Mouse (Mus musculus) MEL (cell line): Measurements from ENCODE around the gene Ddah1. TPM values are rescaled to one million over a fixed set of nuclear protein-coding genes. Genes with fewer than 3 reads are reported as not detected.

Experiments
- DNase-seq: peaks from one replicate; pipeline ENCODE4 v3.0.0; 2011; ENCODE audit warnings: low read depth, low spot score
- H3K27ac ChIP-seq: 2 replicates; pipeline ENCODE4 v1.5.1; 2012; ENCODE audit warnings: low read depth, mild to moderate bottlenecking, control low read depth, low read length, moderate library complexity; ENCODE audit not compliant: control insufficient read depth
- H3K27me3 ChIP-seq, 2 experiments: fragments of 150-350 bp in 1 of 2; sonication (generic) in 1 of 2; 2 replicates each; pipeline ENCODE4 v1.6.1; 2012; ENCODE audit warnings: low read length in 2 of 2, mild to moderate bottlenecking in 2 of 2, improper control_type of control experiment in 1 of 2, moderate library complexity in 1 of 2; ENCODE audit not compliant: insufficient read depth in 2 of 2, control insufficient read depth in 1 of 2
- H3K36me3 ChIP-seq, 2 experiments: 2 replicates each; pipeline ENCODE4 v1.6.1; 2012 to 2014; ENCODE audit warnings: low read length in 2 of 2, improper control_type of control experiment in 1 of 2, inconsistent platforms in 1 of 2, mild to moderate bottlenecking in 1 of 2; ENCODE audit not compliant: insufficient read depth in 2 of 2, control insufficient read depth in 1 of 2
- H3K4me1 ChIP-seq, 2 experiments: fragments of 150-350 bp in 1 of 2; sonication (generic) in 1 of 2; 2 replicates each; pipeline ENCODE4 v1.6.1; 2012; ENCODE audit warnings: low read length in 2 of 2, improper control_type of control experiment in 1 of 2, mild to moderate bottlenecking in 1 of 2; ENCODE audit not compliant: insufficient read depth in 2 of 2, control insufficient read depth in 1 of 2
- H3K4me3 ChIP-seq, 2 experiments: fragments of 150-350 bp in 1 of 2; sonication (generic) in 1 of 2; 2 replicates each; pipeline ENCODE4 v1.5.1; 2012; ENCODE audit warnings: low read depth in 2 of 2, low read length in 2 of 2, mild to moderate bottlenecking in 2 of 2, moderate library complexity in 2 of 2, control low read depth in 1 of 2, improper control_type of control experiment in 1 of 2; ENCODE audit not compliant: control insufficient read depth in 1 of 2, insufficient read depth in 1 of 2
- H3K79me2 ChIP-seq: 2 replicates; pipeline ENCODE4 v1.6.1; 2012; ENCODE audit warnings: mild to moderate bottlenecking, low read length, moderate library complexity; ENCODE audit not compliant: control insufficient read depth, poor library complexity, insufficient read depth
- H3K9ac ChIP-seq: 2 replicates; pipeline ENCODE4 v1.6.1; 2012; ENCODE audit warnings: low read depth, mild to moderate bottlenecking, control low read depth, low read length, moderate library complexity; ENCODE audit not compliant: control insufficient read depth, poor library complexity, severe bottlenecking
- H3K9me3 ChIP-seq: fragments of 150-350 bp; sonication (generic); replicated peaks from 2 replicates; pipeline ENCODE4 v1.6.1; 2012; ENCODE audit warnings: mild to moderate bottlenecking, low read length, improper control_type of control experiment, moderate library complexity; ENCODE audit not compliant: insufficient read depth
- BHLHE40 ChIP-seq: IDR thresholded peaks from 2 replicates; pipeline ENCODE4 v1.6.1; 2012; ENCODE audit warnings: low read depth, mild to moderate bottlenecking, inconsistent platforms, low read length, improper control_type of control experiment, borderline replicate concordance
- CHD1 ChIP-seq: IDR thresholded peaks from 2 replicates; pipeline ENCODE4 v1.6.1; 2012; ENCODE audit warnings: low read depth, mild to moderate bottlenecking, inconsistent platforms, low read length, improper control_type of control experiment
- CHD2 ChIP-seq: IDR thresholded peaks from 2 replicates; pipeline ENCODE4 v1.6.1; 2011; ENCODE audit warnings: low read length, improper control_type of control experiment
- ELF1 ChIP-seq: IDR thresholded peaks from 2 replicates; pipeline ENCODE4 v1.6.1; 2014; ENCODE audit warnings: low read depth, mild to moderate bottlenecking, inconsistent platforms, low read length, improper control_type of control experiment, moderate library complexity
- EP300 ChIP-seq, 2 experiments: IDR thresholded peaks; 2 replicates each; pipeline ENCODE4 v1.6.1; 2011; ENCODE audit warnings: improper control_type of control experiment in 2 of 2, low read length in 2 of 2, low read depth in 1 of 2, mild to moderate bottlenecking in 1 of 2
- ETS1 ChIP-seq: IDR thresholded peaks from 2 replicates; pipeline ENCODE4 v1.6.1; 2012; ENCODE audit warnings: low read depth, mild to moderate bottlenecking, inconsistent platforms, low read length, improper control_type of control experiment, moderate library complexity
- GABPA ChIP-seq: IDR thresholded peaks from 2 replicates; pipeline ENCODE4 v1.6.1; 2012; ENCODE audit warnings: low read depth, mild to moderate bottlenecking, inconsistent platforms, low read length, improper control_type of control experiment, moderate library complexity
- GATA1 ChIP-seq: IDR thresholded peaks from 2 replicates; pipeline ENCODE4 v1.6.1; 2011; ENCODE audit warnings: low read depth, low read length, improper control_type of control experiment
- HCFC1 ChIP-seq: IDR thresholded peaks from 2 replicates; pipeline ENCODE4 v1.6.1; 2012; ENCODE audit warnings: low read depth, mild to moderate bottlenecking, inconsistent platforms, low read length, improper control_type of control experiment, moderate library complexity
- JUND ChIP-seq: IDR thresholded peaks from 2 replicates; pipeline ENCODE4 v1.6.1; 2011; ENCODE audit warnings: low read depth, mild to moderate bottlenecking, improper control_type of control experiment, low read length
- KAT2A ChIP-seq: conservative IDR thresholded peaks from 2 replicates; pipeline ENCODE4 v1.6.1; 2012; ENCODE audit warnings: low read depth, low read length, improper control_type of control experiment, inconsistent platforms
- MAFK ChIP-seq: IDR thresholded peaks from 2 replicates; pipeline ENCODE4 v1.6.1; 2011; ENCODE audit warnings: low read depth, mild to moderate bottlenecking, low read length, improper control_type of control experiment, borderline replicate concordance
- MAZ ChIP-seq: IDR thresholded peaks from 2 replicates; pipeline ENCODE4 v1.6.1; 2012; ENCODE audit warnings: low read depth, mild to moderate bottlenecking, inconsistent platforms, low read length, improper control_type of control experiment
- MEF2A ChIP-seq: IDR thresholded peaks from 2 replicates; pipeline ENCODE4 v1.6.1; 2014; ENCODE audit warnings: low read depth, mild to moderate bottlenecking, inconsistent platforms, low read length, improper control_type of control experiment; ENCODE audit not compliant: poor library complexity, insufficient replicate concordance, severe bottlenecking; ENCODE audit errors: extremely low read depth
- MYC ChIP-seq: IDR thresholded peaks from 2 replicates; pipeline ENCODE4 v1.6.1; 2011; ENCODE audit warnings: low read depth, mild to moderate bottlenecking, low read length, improper control_type of control experiment, moderate library complexity
- POLR2AphosphoS5 ChIP-seq: IDR thresholded peaks from 2 replicates; pipeline ENCODE4 v1.6.1; 2012; ENCODE audit warnings: low read depth, borderline replicate concordance, mild to moderate bottlenecking, inconsistent platforms, low read length, moderate library complexity, mixed read lengths
- RAD21 ChIP-seq: IDR thresholded peaks from 2 replicates; pipeline ENCODE4 v1.6.1; 2011; ENCODE audit warnings: mild to moderate bottlenecking, low read depth, low read length, improper control_type of control experiment
- SIN3A ChIP-seq: IDR thresholded peaks from 2 replicates; pipeline ENCODE4 v1.6.1; 2012; ENCODE audit warnings: low read length, improper control_type of control experiment, inconsistent platforms
- SMC3 ChIP-seq: IDR thresholded peaks from 2 replicates; pipeline ENCODE4 v1.6.1; 2011; ENCODE audit warnings: low read depth, low read length, improper control_type of control experiment
- TBP ChIP-seq: IDR thresholded peaks from 2 replicates; pipeline ENCODE4 v1.8.0; 2011; ENCODE audit warnings: low read depth, low read length, improper control_type of control experiment
- UBTF ChIP-seq: IDR thresholded peaks from 2 replicates; pipeline ENCODE4 v1.6.1; 2012; ENCODE audit warnings: low read depth, mild to moderate bottlenecking, inconsistent platforms, low read length, improper control_type of control experiment, moderate library complexity, borderline replicate concordance; ENCODE audit not compliant: insufficient read depth
- USF1 ChIP-seq: IDR thresholded peaks from 2 replicates; pipeline ENCODE4 v1.6.1; 2014; ENCODE audit warnings: low read depth, mild to moderate bottlenecking, inconsistent platforms, low read length, improper control_type of control experiment, moderate library complexity
- USF2 ChIP-seq, 2 experiments: IDR thresholded peaks; 2 replicates each; pipeline ENCODE4 v1.6.1; 2011 to 2012; ENCODE audit warnings: improper control_type of control experiment in 2 of 2, low read length in 2 of 2, borderline replicate concordance in 1 of 2, inconsistent platforms in 1 of 2, low read depth in 1 of 2, mild to moderate bottlenecking in 1 of 2; ENCODE audit not compliant: insufficient read depth in 1 of 2
- ZC3H11A ChIP-seq: IDR thresholded peaks from 2 replicates; pipeline ENCODE4 v1.6.1; 2012; ENCODE audit warnings: low read depth, mild to moderate bottlenecking, inconsistent platforms, low read length, improper control_type of control experiment
- ZMIZ1 ChIP-seq: IDR thresholded peaks from 2 replicates; pipeline ENCODE4 v1.6.1; 2012; ENCODE audit warnings: low read depth, mild to moderate bottlenecking, inconsistent platforms, low read length, improper control_type of control experiment, moderate library complexity
- ZNF384 ChIP-seq: IDR thresholded peaks from 2 replicates; pipeline ENCODE4 v1.6.1; 2012; ENCODE audit warnings: low read depth, mild to moderate bottlenecking, inconsistent platforms, low read length, improper control_type of control experiment
- polyA plus RNA-seq, 2 experiments: library from polyadenylated mRNA; stranded (reverse) in 1 of 2; unstranded in 1 of 2; fragments of >175 nt in 1 of 2; fragments of >200 nt in 1 of 2; gene quantifications; 2 replicates each; pipeline versions ENCODE4 v1.2.1 to v1.2.4; 2012; ENCODE audit warnings: low replicate concordance in 2 of 2, low read depth in 1 of 2; ENCODE audit not compliant: insufficient read length in 2 of 2, insufficient read depth in 1 of 2, missing spikeins in 1 of 2
- total RNA-seq: library from RNA; depleted of rRNA; stranded (reverse); fragments of 300-350 nt; gene quantifications from 2 replicates; pipeline ENCODE4 v1.2.3, GENCODE M21; 2012

The Ddah1 gene
- total and polyA plus RNA-seq, 3 experiments, result not detected

GRCm38 (mm10) chr3:145761501-145762170, 3.2 kb downstream of the Ddah1 start:
- DNase-seq, result no peak
- H3K36me3 ChIP-seq, result no peaks in the 10 kb centered on the region
- H3K4me3 ChIP-seq, result no peak overlapping the region
- H3K27me3 ChIP-seq, result no peaks in the 10 kb centered on the region
- H3K4me1 ChIP-seq, result no peaks in the 10 kb centered on the region
- no peak overlapping the region for H3K9ac ChIP-seq
- no peak overlapping the region for H3K27ac ChIP-seq
- H3K9me3 ChIP-seq, result no peaks in the 10 kb centered on the region
- no peaks in the 10 kb centered on the region for H3K79me2 ChIP-seq
- TF ChIP-seq UBTF (no peak), MYC (no peak), CHD1 (no peak), MEF2A (no peak), HCFC1 (no peak), MAZ (no peak), RAD21 (no peak), CHD2 (no peak), ETS1 (no peak), KAT2A (no peak), ZNF384 (no peak), ZMIZ1 (no peak), POLR2AphosphoS5 (no peak), TBP (no peak)

- no peak for DNase-seq
- Histone ChIP-seq H3K27ac (no peak overlapping the region), H3K79me2 (no peaks in the 10 kb centered on the region), H3K36me3 (no peaks in the 10 kb centered on the region), H3K4me3 (no peak overlapping the region), H3K27me3 (no peaks in the 10 kb centered on the region), H3K9ac (no peak overlapping the region), H3K9me3 (no peaks in the 10 kb centered on the region)
- TF ChIP-seq USF2 (IDR thresholded peaks at IDR 0.05; ENCODE audit: borderline replicate concordance in 1 of 2, insufficient read depth in 1 of 2, low read depth in 1 of 2, low read length in 2 of 2) (no peak), ELF1 (no peak), EP300 (IDR thresholded peaks at IDR 0.05; ENCODE audit: low read depth in 1 of 2, low read length in 2 of 2) (no peak), JUND (no peak), MYC (no peak), ZC3H11A (no peak), MAZ (no peak), GABPA (no peak), BHLHE40 (no peak), UBTF (no peak), HCFC1 (no peak), ZNF384 (no peak), MAFK (no peak), SMC3 (no peak), USF1 (no peak), GATA1 (no peak), POLR2AphosphoS5 (no peak), ZMIZ1 (no peak), SIN3A (no peak)
- TF ChIP-seq, all 39 proteins: peak for 0
- H3K4me1 ChIP-seq, result no peaks in the 10 kb centered on the region
Measured at GRCm38 (mm10) chr3:145762957-145763641, 4.6 kb downstream of the Ddah1 start.
